Mouse (Mus musculus): ENCODE data around the gene Atp13a2. TPM values are rescaled to one million over a fixed set of nuclear protein-coding genes. Genes with fewer than 3 reads are reported as not detected.

Atp13a2 gene
- total RNA-seq, 2 experiments from 2014 or later: 5.9 to 6.7 TPM

- no peak for ATAC-seq (replicated peaks; ENCODE audit: low FRiP score, poor library complexity, severe bottlenecking)
Observed at GRCm38 (mm10) chr4:141024052-141024451, 37.4 kb downstream of the Atp13a2 start.

GRCm38 (mm10) chr4:141024992-141025391, 38.3 kb downstream of the Atp13a2 start:
- ATAC-seq (replicated peaks; ENCODE audit: low FRiP score, poor library complexity, severe bottlenecking): no peak

GRCm38 (mm10) chr4:141030541-141031206, 44.0 kb downstream of the Atp13a2 start:
- no peak for ATAC-seq (replicated peaks; ENCODE audit: low FRiP score, poor library complexity, severe bottlenecking)

- ATAC-seq (replicated peaks; ENCODE audit: low FRiP score, poor library complexity, severe bottlenecking): peak; percentile 78
Observed at GRCm38 (mm10) chr4:141031733-141032132, 45.1 kb downstream of the Atp13a2 start.

- ATAC-seq (replicated peaks; ENCODE audit: low FRiP score, poor library complexity, severe bottlenecking): peak; percentile 20; the same call in 1 of the 2 replicates
Observed at GRCm38 (mm10) chr4:141033606-141034549, 47.2 kb downstream of the Atp13a2 start.

- ATAC-seq (replicated peaks; ENCODE audit: low FRiP score, poor library complexity, severe bottlenecking): no peak
Observed at GRCm38 (mm10) chr4:141041117-141041516, 54.4 kb downstream of the Atp13a2 start.

GRCm38 (mm10) chr4:141044816-141045215, 58.1 kb downstream of the Atp13a2 start:
- peak; percentile 56 for ATAC-seq (replicated peaks; ENCODE audit: low FRiP score, poor library complexity, severe bottlenecking)

GRCm38 (mm10) chr4:141048810-141049475, 62.3 kb downstream of the Atp13a2 start:
- ATAC-seq (replicated peaks; ENCODE audit: low FRiP score, poor library complexity, severe bottlenecking): no peak

- ATAC-seq (replicated peaks; ENCODE audit: low FRiP score, poor library complexity, severe bottlenecking): no peak
Observed at GRCm38 (mm10) chr4:141049476-141049835, 62.8 kb downstream of the Atp13a2 start.

- no peak for ATAC-seq (replicated peaks; ENCODE audit: low FRiP score, poor library complexity, severe bottlenecking)
Observed at GRCm38 (mm10) chr4:141052442-141052841, 65.8 kb downstream of the Atp13a2 start.

- ATAC-seq (replicated peaks; ENCODE audit: low FRiP score, poor library complexity, severe bottlenecking): no peak
Observed at GRCm38 (mm10) chr4:141053138-141053537, 66.5 kb downstream of the Atp13a2 start.

- ATAC-seq (replicated peaks; ENCODE audit: low FRiP score, poor library complexity, severe bottlenecking): no peak
Observed at GRCm38 (mm10) chr4:141053568-141054161, 67.0 kb downstream of the Atp13a2 start.

Other genes starting within 250 kb of the Atp13a2 start
- gene Padi6, start 244.2 kb upstream of the Atp13a2 start, total RNA-seq (2015; ENCODE audit: low replicate concordance): not detected in 2 replicates
- gene Padi6, start 244.2 kb upstream of the Atp13a2 start, total RNA-seq (2017; ENCODE audit: low replicate concordance): not detected in 2 replicates
- gene Padi4, start 212.6 kb upstream of the Atp13a2 start, total RNA-seq (2015; ENCODE audit: low replicate concordance): 17.6 and 18.6 TPM in 2 replicates
- gene Padi4, start 212.6 kb upstream of the Atp13a2 start, total RNA-seq (2017; ENCODE audit: low replicate concordance): 11.6 and 13.5 TPM in 2 replicates
- not detected in 2 replicates for gene Padi3, start 176.2 kb upstream of the Atp13a2 start, total RNA-seq (2015; ENCODE audit: low replicate concordance)
- not detected in 2 replicates for gene Padi3, start 176.2 kb upstream of the Atp13a2 start, total RNA-seq (2017; ENCODE audit: low replicate concordance)
- not detected in 2 replicates for gene Padi1, start 141.1 kb upstream of the Atp13a2 start, total RNA-seq (2015; ENCODE audit: low replicate concordance)
- gene Padi1, start 141.1 kb upstream of the Atp13a2 start, total RNA-seq (2017; ENCODE audit: low replicate concordance): not detected in 2 replicates
- 5.4 and 7.1 TPM in 2 replicates for gene Padi2, start 80.5 kb upstream of the Atp13a2 start, total RNA-seq (2015; ENCODE audit: low replicate concordance)
- gene Padi2, start 80.5 kb upstream of the Atp13a2 start, total RNA-seq (2017; ENCODE audit: low replicate concordance): 5.0 and 5.1 TPM in 2 replicates
- gene Sdhb, start 25.7 kb upstream of the Atp13a2 start, total RNA-seq (2015; ENCODE audit: low replicate concordance): 46.7 and 50.4 TPM in 2 replicates
- 20.5 and 34.4 TPM in 2 replicates for gene Sdhb, start 25.7 kb upstream of the Atp13a2 start, total RNA-seq (2017; ENCODE audit: low replicate concordance)
- gene Mfap2, start 23.5 kb downstream of the Atp13a2 start, total RNA-seq (2015; ENCODE audit: low replicate concordance): not detected in 2 replicates
- not detected in 2 replicates for gene Mfap2, start 23.5 kb downstream of the Atp13a2 start, total RNA-seq (2017; ENCODE audit: low replicate concordance)
- gene Crocc, start 73.7 kb downstream of the Atp13a2 start, total RNA-seq (2015; ENCODE audit: low replicate concordance): not detected in 2 replicates
- gene Crocc, start 73.7 kb downstream of the Atp13a2 start, total RNA-seq (2017; ENCODE audit: low replicate concordance): 0.34 and 4.9 TPM in 2 replicates
- 41.0 and 58.6 TPM in 2 replicates for gene Necap2, start 91.5 kb downstream of the Atp13a2 start, total RNA-seq (2015; ENCODE audit: low replicate concordance)
- gene Necap2, start 91.5 kb downstream of the Atp13a2 start, total RNA-seq (2017; ENCODE audit: low replicate concordance): 68.0 and 75.4 TPM in 2 replicates
- gene Spata21, start 101.5 kb downstream of the Atp13a2 start, total RNA-seq (2015; ENCODE audit: low replicate concordance): not detected in 2 replicates
- not detected in 2 replicates for gene Spata21, start 101.5 kb downstream of the Atp13a2 start, total RNA-seq (2017; ENCODE audit: low replicate concordance)
- gene Szrd1, start 152.9 kb downstream of the Atp13a2 start, total RNA-seq (2015; ENCODE audit: low replicate concordance): 12.1 and 19.0 TPM in 2 replicates
- 11.8 and 17.4 TPM in 2 replicates for gene Szrd1, start 152.9 kb downstream of the Atp13a2 start, total RNA-seq (2017; ENCODE audit: low replicate concordance)
- 43.2 and 49.3 TPM in 2 replicates for gene Fbxo42, start 161.0 kb downstream of the Atp13a2 start, total RNA-seq (2015; ENCODE audit: low replicate concordance)
- gene Fbxo42, start 161.0 kb downstream of the Atp13a2 start, total RNA-seq (2017; ENCODE audit: low replicate concordance): 54.4 and 64.7 TPM in 2 replicates
- not detected in 2 replicates for gene Rsg1, start 227.1 kb downstream of the Atp13a2 start, total RNA-seq (2015; ENCODE audit: low replicate concordance)
- gene Rsg1, start 227.1 kb downstream of the Atp13a2 start, total RNA-seq (2017; ENCODE audit: low replicate concordance): 0.42 TPM in 1 of 2 replicates, not detected in the other